Comparison of ENCODE assay signal across 8 mouse cellular contexts in genomic region chr6:89008614-89009171, GRCm38 (mm10).
DNase-seq lines count a peak whose midpoint lies in the region; ATAC-seq lines count a peak whose summit lies in the region.

No protein-coding gene starts in this region.

- peak; percentile 15 for DNase-seq in cerebellum, adult 9-10 months
- no peak for DNase-seq in cerebellum, adult 11-12 months
- DNase-seq in embryonic facial prominence, embryonic 14.5 days (ENCODE audit: low spot score), result peak; percentile 70
- peak; percentile 80 for DNase-seq in kidney, postnatal 10 days
- DNase-seq in testis, postnatal 10 days (ENCODE audit: low spot score), result peak; percentile 61
- no peak for DNase-seq in right cerebral cortex, adult 2 months (ENCODE audit: low spot score in 2 of 2)

- ATAC-seq in embryonic facial prominence, embryonic 14.5 days (ENCODE audit: low read depth), result peak; percentile 83
- ATAC-seq in heart, embryonic 15.5 days (replicated peaks; ENCODE audit: insufficient number of reproducible peaks, insufficient read depth, low FRiP score, low read depth), result peak; percentile 58
- ATAC-seq in megakaryocyte, adult 5-6 weeks (ENCODE audit: poor library complexity, severe bottlenecking), result 0 out of 2 replicates have a peak, but pooled peaks have one; percentile 40

- no peaks in the 10 kb centered on the region for H3K27me3 ChIP-seq in embryonic facial prominence, embryonic 14.5 days (replicated peaks; ENCODE audit: control insufficient read depth, insufficient read depth, low read length)
- H3K27me3 ChIP-seq in heart, embryonic 15.5 days, result peaks cover under 1% of the 10 kb centered on the region; the same call in 1 of the 2 replicates

- H3K4me2 ChIP-seq in embryonic facial prominence, embryonic 14.5 days (ENCODE audit: low read depth, low read length), result peak overlapping the region; percentile 61
- H3K4me2 ChIP-seq in heart, embryonic 15.5 days, result peak overlapping the region; percentile 67

- H3K9me3 ChIP-seq in embryonic facial prominence, embryonic 14.5 days (ENCODE audit: control insufficient read depth, low read length), result no peaks in the 10 kb centered on the region
- H3K9me3 ChIP-seq in heart, embryonic 15.5 days (replicated peaks), result no peaks in the 10 kb centered on the region

- 1% methylated on average over 18 of the region's 18 CpGs for WGBS in embryonic facial prominence, embryonic 14.5 days
- 2% methylated on average over 18 of the region's 18 CpGs for WGBS in heart, embryonic 15.5 days

- peaks cover 11% of the 10 kb centered on the region for H3K4me1 ChIP-seq in embryonic facial prominence, embryonic 14.5 days (ENCODE audit: control insufficient read depth, insufficient read depth, low read length)
- H3K4me1 ChIP-seq in heart, embryonic 15.5 days (replicated peaks), result peaks cover 13% of the 10 kb centered on the region

- no peaks in the 10 kb centered on the region for H3K36me3 ChIP-seq in embryonic facial prominence, embryonic 14.5 days (ENCODE audit: control insufficient read depth, insufficient read depth, low read length)
- no peaks in the 10 kb centered on the region for H3K36me3 ChIP-seq in heart, embryonic 15.5 days

- H3K27ac ChIP-seq in embryonic facial prominence, embryonic 14.5 days (replicated peaks; ENCODE audit: low read depth, low read length), result no peak overlapping the region
- peak overlapping the region; percentile 40; the same call in 1 of the 2 replicates for H3K27ac ChIP-seq in heart, embryonic 15.5 days

- peak overlapping the region; percentile 29 for H3K4me3 ChIP-seq in embryonic facial prominence, embryonic 14.5 days (ENCODE audit: low read depth, low read length)
- peak overlapping the region; percentile 40 for H3K4me3 ChIP-seq in heart, embryonic 15.5 days

- no peak overlapping the region; the same call in 1 of the 2 replicates for H3K9ac ChIP-seq in embryonic facial prominence, embryonic 14.5 days (ENCODE audit: low read depth, low read length)
- peak overlapping the region; percentile 17; the same call in 1 of the 2 replicates for H3K9ac ChIP-seq in heart, embryonic 15.5 days

Comparison
In these comparisons a context has a peak if more than half of its experiments do, and no peak if none do; other contexts are left out.
1. DNase-seq: peak in cerebellum, adult 9-10 months (single experiment), embryonic facial prominence, embryonic 14.5 days (single experiment), kidney, postnatal 10 days (single experiment) and testis, postnatal 10 days (single experiment); none in cerebellum, adult 11-12 months (single experiment) and right cerebral cortex, adult 2 months (0 of 2).
2. Peak in every context shown above with its lines, with median percentiles within 50 percentile points of each other: ATAC-seq.